Mouse (Mus musculus): Measurements from ENCODE around the gene Smagp.

Smagp gene

GRCm38 (mm10) chr15:100590436-100590835, 46.3 kb downstream of the Smagp start:
- no peak for DNase-seq (ENCODE audit: low spot score)

- no peak for DNase-seq (ENCODE audit: low spot score)
Measured at GRCm38 (mm10) chr15:100588297-100588696, 48.4 kb downstream of the Smagp start.

GRCm38 (mm10) chr15:100587166-100587565, 49.6 kb downstream of the Smagp start:
- DNase-seq (ENCODE audit: low spot score) = no peak

GRCm38 (mm10) chr15:100585931-100586330, 50.8 kb downstream of the Smagp start:
- no peak for DNase-seq (ENCODE audit: low spot score)

GRCm38 (mm10) chr15:100580108-100580507, 56.6 kb downstream of the Smagp start:
- DNase-seq (ENCODE audit: low spot score) = no peak

- DNase-seq (ENCODE audit: low spot score) = no peak
Measured at GRCm38 (mm10) chr15:100577972-100578371, 58.8 kb downstream of the Smagp start.

GRCm38 (mm10) chr15:100576810-100577209, 59.9 kb downstream of the Smagp start:
- DNase-seq (ENCODE audit: low spot score) = no peak

GRCm38 (mm10) chr15:100576392-100576791, 60.3 kb downstream of the Smagp start:
- no peak for DNase-seq (ENCODE audit: low spot score)

- DNase-seq (ENCODE audit: low spot score) = no peak
Measured at GRCm38 (mm10) chr15:100575366-100575765, 61.4 kb downstream of the Smagp start.

GRCm38 (mm10) chr15:100574378-100574777, 62.4 kb downstream of the Smagp start:
- no peak for DNase-seq (ENCODE audit: low spot score)

GRCm38 (mm10) chr15:100573946-100574345, 62.8 kb downstream of the Smagp start:
- no peak for DNase-seq (ENCODE audit: low spot score)

All from ovary, postnatal 36 days (tissue).